In the genomic region with DNA sequence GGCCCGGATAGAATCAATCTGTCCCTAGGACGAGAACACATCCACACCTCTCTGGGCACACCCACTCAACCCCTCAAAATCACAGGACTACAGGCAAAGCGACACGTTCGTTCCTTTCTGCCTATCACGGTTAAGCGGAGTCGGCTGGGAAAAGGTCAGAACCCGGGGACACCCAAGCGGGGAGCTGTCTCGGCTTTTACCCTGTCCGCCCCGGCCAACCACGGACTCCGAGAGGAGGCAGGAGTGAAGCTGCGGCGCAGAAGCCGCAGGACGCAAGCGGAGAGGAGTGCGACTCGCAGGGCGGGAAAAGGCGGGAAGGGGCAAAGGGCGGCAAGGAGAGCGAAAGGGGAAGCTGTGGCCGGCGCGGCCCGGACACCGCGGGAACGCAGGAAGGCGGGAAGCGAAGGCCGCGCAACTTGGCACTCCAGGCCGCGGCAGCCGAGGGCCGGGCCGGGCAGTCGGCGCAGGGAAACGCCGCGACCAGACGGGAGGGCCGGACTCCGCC, we compare ENCODE assay signal across 8 mouse cellular contexts. TPM values are rescaled to one million over a fixed set of nuclear protein-coding genes. Genes with fewer than 3 reads are reported as not detected.
DNase-seq lines count a peak whose midpoint lies in the region; ATAC-seq and TF ChIP-seq lines count a peak whose summit lies in the region.

No protein-coding gene starts in this region.

- H3K9me3 ChIP-seq in hindbrain, embryonic 11.5 days (ENCODE audit: control insufficient read depth, low read length) = no peaks in the 10 kb centered on the region
- H3K9me3 ChIP-seq in liver, embryonic 14.5 days (ENCODE audit: control insufficient read depth, low read length) = no peaks in the 10 kb centered on the region
- no peaks in the 10 kb centered on the region for H3K9me3 ChIP-seq in neural tube, embryonic 13.5 days

- H3K36me3 ChIP-seq in hindbrain, embryonic 11.5 days (ENCODE audit: control insufficient read depth, insufficient read depth, low read length) = no peaks in the 10 kb centered on the region
- peaks cover 7% of the 10 kb centered on the region for H3K36me3 ChIP-seq in liver, embryonic 14.5 days (replicated peaks; ENCODE audit: control insufficient read depth, insufficient read depth, low read depth)
- peaks cover 15% of the 10 kb centered on the region for H3K36me3 ChIP-seq in neural tube, embryonic 13.5 days

- ATAC-seq in hindbrain, embryonic 11.5 days (ENCODE audit: low FRiP score) = peak; percentile 1; the same call in 1 of the 2 replicates
- ATAC-seq in liver, embryonic 14.5 days (ENCODE audit: insufficient read depth) = peak; percentile 58
- peak; percentile 17; the same call in 1 of the 2 replicates for ATAC-seq in neural tube, embryonic 13.5 days (ENCODE audit: low read depth)

- no peak for TF ChIP-seq EP300 in liver, embryonic 14.5 days (IDR thresholded peaks at IDR 0.05; ENCODE audit: low read depth)

- WGBS in cerebellum, adult 2 months = under 1% methylated on average over 50 of the region's 50 CpGs
- under 1% methylated on average over 49 of the region's 50 CpGs for WGBS in hindbrain, embryonic 11.5 days
- WGBS in liver, embryonic 14.5 days (ENCODE audit: insufficient replicate concordance) = under 1% methylated on average over 50 of the region's 50 CpGs
- under 1% methylated on average over 36 of the region's 50 CpGs for WGBS in neural tube, embryonic 13.5 days

- H3K9ac ChIP-seq in hindbrain, embryonic 11.5 days (ENCODE audit: low read depth, low read length) = peak overlapping the region; percentile 85
- peak overlapping the region; percentile 78 for H3K9ac ChIP-seq in liver, embryonic 14.5 days (replicated peaks)
- peak overlapping the region; percentile 89 for H3K9ac ChIP-seq in neural tube, embryonic 13.5 days

- no peaks in the 10 kb centered on the region for H3K27me3 ChIP-seq in cerebellum, adult 2 months (ENCODE audit: control insufficient read depth, insufficient read depth, low read length)
- no peaks in the 10 kb centered on the region for H3K27me3 ChIP-seq in hindbrain, embryonic 11.5 days (ENCODE audit: control insufficient read depth, insufficient read depth, low read length)
- no peaks in the 10 kb centered on the region for H3K27me3 ChIP-seq in liver, embryonic 14.5 days (ENCODE audit: control insufficient read depth, insufficient read depth, low read length)
- H3K27me3 ChIP-seq in neural tube, embryonic 13.5 days = no peaks in the 10 kb centered on the region

- peak overlapping the region; percentile 87 for H3K4me3 ChIP-seq in cerebellum, adult 2 months (replicated peaks; ENCODE audit: insufficient read depth, low read depth, low read length)
- H3K4me3 ChIP-seq in hindbrain, embryonic 11.5 days (ENCODE audit: low read depth, low read length) = peak overlapping the region; percentile 99
- H3K4me3 ChIP-seq in liver, embryonic 14.5 days (ENCODE audit: insufficient read depth in 1 of 2, low read depth in 2 of 2, low read length in 2 of 2) = peak overlapping the region; percentile 83 to 87
- peak overlapping the region; percentile 86 for H3K4me3 ChIP-seq in neural tube, embryonic 13.5 days

- peak overlapping the region; percentile 6 for H3K27ac ChIP-seq in cerebellum, adult 2 months (ENCODE audit: insufficient read depth, low read length)
- H3K27ac ChIP-seq in hindbrain, embryonic 11.5 days (ENCODE audit: low read depth, low read length) = peak overlapping the region; percentile 24; the same call in 1 of the 2 replicates
- peak overlapping the region; percentile 44 for H3K27ac ChIP-seq in liver, embryonic 14.5 days
- peak overlapping the region; percentile 74 for H3K27ac ChIP-seq in neural tube, embryonic 13.5 days (replicated peaks)

- TF ChIP-seq CTCF in cerebellum, adult 2 months (IDR thresholded peaks at IDR 0.05; ENCODE audit: borderline replicate concordance, insufficient read depth, low read depth, low read length) = no peak
- no peak for TF ChIP-seq CTCF in liver, embryonic 14.5 days (IDR thresholded peaks at IDR 0.05; ENCODE audit: low read depth)

- peak overlapping the region; percentile 85 for H3K4me2 ChIP-seq in hindbrain, embryonic 11.5 days (replicated peaks; ENCODE audit: low read depth, low read length)
- peak overlapping the region; percentile 82 for H3K4me2 ChIP-seq in liver, embryonic 14.5 days (ENCODE audit: low read depth)
- peak overlapping the region; percentile 97 for H3K4me2 ChIP-seq in neural tube, embryonic 13.5 days

- peaks cover 14% of the 10 kb centered on the region for H3K4me1 ChIP-seq in cerebellum, adult 2 months (ENCODE audit: control insufficient read depth, insufficient read depth, low read length)
- 0 out of 2 replicates have a peak, but pooled peaks cover 2% of the 10 kb centered on the region for H3K4me1 ChIP-seq in hindbrain, embryonic 11.5 days (replicated peaks; ENCODE audit: control insufficient read depth, insufficient read depth, low read length)
- peaks cover 13% of the 10 kb centered on the region in 2 experiments; a peak in 3 of 4 replicates for H3K4me1 ChIP-seq in liver, embryonic 14.5 days (replicated peaks; ENCODE audit: control insufficient read depth in 2 of 2, insufficient read depth in 2 of 2, low read length in 1 of 2)
- peaks cover 35% of the 10 kb centered on the region for H3K4me1 ChIP-seq in neural tube, embryonic 13.5 days (replicated peaks)

- TF ChIP-seq POLR2A in cerebellum, adult 2 months (IDR thresholded peaks at IDR 0.05; ENCODE audit: borderline replicate concordance, insufficient read depth, low read length) = no peak

- no peak for DNase-seq in cerebellum, adult 2 months
- DNase-seq in cerebellum, adult 11-12 months = no peak
- DNase-seq in 416B (ENCODE audit: low read depth) = peak; percentile 70
- peak; percentile 49 for DNase-seq in embryo, embryonic 10 days (ENCODE audit: low spot score)
- DNase-seq in hindbrain, embryonic 11.5 days (ENCODE audit: low spot score) = peak; percentile 62
- DNase-seq in liver, embryonic 14.5 days (ENCODE audit: low read depth in 3 of 3, low spot score in 3 of 3) = peak; percentile 34 to 41 (median 38)
- DNase-seq in spleen, postnatal 36 days (ENCODE audit: low spot score in 2 of 2) = no peak

RNA-seq across cellular contexts. Expression of gene Oser1, which starts 5.6 kb away (rescaled TPM):
- polyA plus RNA-seq in cerebellum, adult 2 months (2012; rRNA removed) = 37.7 and 39.4 TPM in 2 replicates
- 88.7 and 92.1 TPM in 2 replicates for polyA plus RNA-seq in hindbrain, embryonic 11.5 days (2014; fragmentation: Nextera tagmentation; extraction: Ambion mirVana)
- 10.1 and 12.8 TPM in 2 replicates for polyA plus RNA-seq in liver, embryonic 14.5 days (2012; rRNA removed)
- polyA plus RNA-seq in liver, embryonic 14.5 days (2014; fragmentation: Nextera tagmentation; extraction: Ambion mirVana) = 31.3 and 34.6 TPM in 2 replicates
- polyA plus RNA-seq in neural tube, embryonic 13.5 days (2015; fragmentation: Nextera tagmentation; extraction: Ambion mirVana) = 74.5 and 83.4 TPM in 2 replicates

RNA-seq across cellular contexts. Expression of gene Gdap1l1, which starts 19.4 kb away (rescaled TPM):
- 126 and 128 TPM in 2 replicates for polyA plus RNA-seq in cerebellum, adult 2 months (2012; rRNA removed)
- 47.4 and 52.9 TPM in 2 replicates for polyA plus RNA-seq in hindbrain, embryonic 11.5 days (2014; fragmentation: Nextera tagmentation; extraction: Ambion mirVana)
- 0.03 and 0.18 TPM in 2 replicates for polyA plus RNA-seq in liver, embryonic 14.5 days (2012; rRNA removed)
- polyA plus RNA-seq in liver, embryonic 14.5 days (2014; fragmentation: Nextera tagmentation; extraction: Ambion mirVana) = 0.11 TPM in 1 of 2 replicates, not detected in the other
- polyA plus RNA-seq in neural tube, embryonic 13.5 days (2015; fragmentation: Nextera tagmentation; extraction: Ambion mirVana) = 115 and 117 TPM in 2 replicates

RNA-seq across cellular contexts. Expression of gene Jph2, which starts 21.1 kb away (rescaled TPM):
- 0.48 and 0.52 TPM in 2 replicates for polyA plus RNA-seq in cerebellum, adult 2 months (2012; rRNA removed)
- polyA plus RNA-seq in hindbrain, embryonic 11.5 days (2014; fragmentation: Nextera tagmentation; extraction: Ambion mirVana) = 0.32 and 0.43 TPM in 2 replicates
- 0.07 and 0.10 TPM in 2 replicates for polyA plus RNA-seq in liver, embryonic 14.5 days (2012; rRNA removed)
- polyA plus RNA-seq in liver, embryonic 14.5 days (2014; fragmentation: Nextera tagmentation; extraction: Ambion mirVana) = 0.03 TPM in 1 of 2 replicates, not detected in the other
- 0.57 and 0.84 TPM in 2 replicates for polyA plus RNA-seq in neural tube, embryonic 13.5 days (2015; fragmentation: Nextera tagmentation; extraction: Ambion mirVana)

RNA-seq across cellular contexts. Expression of gene Fitm2, which starts 53.5 kb away (rescaled TPM):
- 20.2 and 21.5 TPM in 2 replicates for polyA plus RNA-seq in cerebellum, adult 2 months (2012; rRNA removed)
- polyA plus RNA-seq in hindbrain, embryonic 11.5 days (2014; fragmentation: Nextera tagmentation; extraction: Ambion mirVana) = 8.0 and 9.0 TPM in 2 replicates
- polyA plus RNA-seq in liver, embryonic 14.5 days (2012; rRNA removed) = 1.8 and 1.9 TPM in 2 replicates
- 3.0 and 3.1 TPM in 2 replicates for polyA plus RNA-seq in liver, embryonic 14.5 days (2014; fragmentation: Nextera tagmentation; extraction: Ambion mirVana)
- 15.0 and 16.5 TPM in 2 replicates for polyA plus RNA-seq in neural tube, embryonic 13.5 days (2015; fragmentation: Nextera tagmentation; extraction: Ambion mirVana)

Comparison
In these comparisons a context has a peak if more than half of its experiments do, and no peak if none do; other contexts are left out.
1. DNase-seq: peak in 416B (single experiment), embryo, embryonic 10 days (single experiment), hindbrain, embryonic 11.5 days (single experiment) and liver, embryonic 14.5 days (3 of 3); none in cerebellum, adult 2 months (0 of 2), cerebellum, adult 11-12 months (single experiment) and spleen, postnatal 36 days (0 of 2).
2. H3K27ac ChIP-seq: peak in every context shown above with its lines; median percentile 74 in neural tube, embryonic 13.5 days; 44 in liver, embryonic 14.5 days; 24 in hindbrain, embryonic 11.5 days; 6 in cerebellum, adult 2 months.
3. ATAC-seq: peak in every context shown above with its lines; median percentile 58 in liver, embryonic 14.5 days; 17 in neural tube, embryonic 13.5 days; 1 in hindbrain, embryonic 11.5 days.
4. RNA of gene Gdap1l1, which starts 19.4 kb away (polyA plus RNA-seq): 126 to 128 TPM in cerebellum, adult 2 months, 115 to 117 TPM in neural tube, embryonic 13.5 days and 47.4 to 52.9 TPM in hindbrain, embryonic 11.5 days; 0.03 to 0.18 TPM in liver, embryonic 14.5 days; every median in the first group is over 10 times any median in the second.
5. Peak in every context shown above with its lines, with median percentiles within 50 percentile points of each other: H3K4me3 ChIP-seq, H3K4me2 ChIP-seq and H3K9ac ChIP-seq.